Mouse (Mus musculus) adrenal gland, postnatal 36 days (tissue): ENCODE measurements around the gene Celf3. TPM values are rescaled to one million over a fixed set of nuclear protein-coding genes. Genes with fewer than 3 reads are reported as not detected.

ENCODE experiments used
- DNase-seq, 2 experiments: peaks; one replicate each; pipeline ENCODE4 v3.0.0; 2021; ENCODE audit warnings: mixed read lengths in 1 of 2
- total RNA-seq, 2 experiments: library from RNA; stranded (reverse); gene quantifications; 2 replicates each; pipeline ENCODE4 v1.2.3; 2021

Gene Celf3
- total RNA-seq, 2 experiments from 2014 or later: 13.6 to 20.4 TPM

- DNase-seq: peak; percentile 30 to 36
These were observed 1.5 kb downstream of the Celf3 start for GRCm38 (mm10) chr3:94479564-94479963.

GRCm38 (mm10) chr3:94480291-94480884 is 2.3 kb downstream of the Celf3 start, which contains the start of gene Riiad1:
Riiad1 (minus strand) TSS chr3:94480341.
- no peak for DNase-seq

GRCm38 (mm10) chr3:94481429-94481828 is 3.3 kb downstream of the Celf3 start:
- no peak for DNase-seq

GRCm38 (mm10) chr3:94482764-94483385 is 4.8 kb downstream of the Celf3 start:
- DNase-seq: peak; percentile 41 to 47

- DNase-seq: peak; percentile 40 to 49
These were observed 5.8 kb downstream of the Celf3 start for GRCm38 (mm10) chr3:94483790-94484439.

GRCm38 (mm10) chr3:94485922-94486321 is 7.8 kb downstream of the Celf3 start:
- no peak for DNase-seq

GRCm38 (mm10) chr3:94487581-94487980 is 9.5 kb downstream of the Celf3 start:
- DNase-seq: no peak

GRCm38 (mm10) chr3:94497162-94497561 is 19.1 kb downstream of the Celf3 start:
- no peak for DNase-seq

- peak in 1 of 2 experiments; percentile 33 for DNase-seq
These were observed 24.1 kb downstream of the Celf3 start for GRCm38 (mm10) chr3:94502243-94502642.

GRCm38 (mm10) chr3:94506664-94507063 is 28.6 kb downstream of the Celf3 start:
- DNase-seq: no peak

GRCm38 (mm10) chr3:94526731-94527130 is 48.6 kb downstream of the Celf3 start:
- DNase-seq: no peak

- peak; percentile 26 to 64 for DNase-seq
These were observed 55.9 kb downstream of the Celf3 start for GRCm38 (mm10) chr3:94533968-94534367.

- peak in 1 of 2 experiments; percentile 11 for DNase-seq
These were observed 59.1 kb downstream of the Celf3 start for GRCm38 (mm10) chr3:94537187-94537586.

Other genes starting within 250 kb of the Celf3 start
- gene Gm4778, start 214.3 kb upstream of the Celf3 start, total RNA-seq: not detected
- 1 to 10 TPM; 6.3 to 8.5 TPM for gene Them4, start 168.2 kb upstream of the Celf3 start, total RNA-seq
- gene Them5, start 136.2 kb upstream of the Celf3 start, total RNA-seq: not detected
- gene C2cd4d, start 115.9 kb upstream of the Celf3 start, total RNA-seq: under 1 TPM; 0.36 to 0.40 TPM
- 10 to 100 TPM; 19.0 to 20.2 TPM for gene Rorc, start 105.5 kb upstream of the Celf3 start, total RNA-seq
- gene Lingo4, start 79.8 kb upstream of the Celf3 start, total RNA-seq: under 1 TPM; 0.66 to 0.73 TPM
- gene Tdrkh, start 65.0 kb upstream of the Celf3 start, total RNA-seq: 10 to 100 TPM in 1 of 2 experiments, 1 to 10 TPM in 1; 7.4 to 10.6 TPM
- gene Mrpl9, start 35.0 kb upstream of the Celf3 start, total RNA-seq: 10 to 100 TPM; 73.2 to 80.4 TPM
- not detected for gene Oaz3, start 34.4 kb upstream of the Celf3 start, total RNA-seq
- gene Riiad1, start 2.0 kb downstream of the Celf3 start, total RNA-seq: 1 to 10 TPM; 2.7 to 4.7 TPM
- 10 to 100 TPM; 44.6 to 45.2 TPM for gene Snx27, start 104.4 kb downstream of the Celf3 start, total RNA-seq
- not detected for gene Gm10972, start 164.8 kb downstream of the Celf3 start, total RNA-seq
- 10 to 100 TPM; 10.5 to 11.6 TPM for gene Tuft1, start 180.6 kb downstream of the Celf3 start, total RNA-seq
- 1 to 10 TPM; 5.4 to 9.6 TPM for gene Selenbp2, start 215.3 kb downstream of the Celf3 start, total RNA-seq